Mouse (Mus musculus): ENCODE measurements around the gene Alyref2.
"Not testable (repeated sequence)": the region's sequence is repeated elsewhere in the genome, so short reads cannot be mapped to it uniquely, and the experiment has no call there.

Gene Alyref2

GRCm38 (mm10) chr1:171503250-171503591 is at the start of gene Alyref2:
Alyref2 (plus strand) TSS chr1:171503478.
- peak; percentile 95 for DNase-seq

GRCm38 (mm10) chr1:171454926-171455325 is 48.4 kb upstream of the Alyref2 start:
- no peak for DNase-seq

GRCm38 (mm10) chr1:171457568-171457967 is 45.7 kb upstream of the Alyref2 start:
- no peak for DNase-seq

DNA sequence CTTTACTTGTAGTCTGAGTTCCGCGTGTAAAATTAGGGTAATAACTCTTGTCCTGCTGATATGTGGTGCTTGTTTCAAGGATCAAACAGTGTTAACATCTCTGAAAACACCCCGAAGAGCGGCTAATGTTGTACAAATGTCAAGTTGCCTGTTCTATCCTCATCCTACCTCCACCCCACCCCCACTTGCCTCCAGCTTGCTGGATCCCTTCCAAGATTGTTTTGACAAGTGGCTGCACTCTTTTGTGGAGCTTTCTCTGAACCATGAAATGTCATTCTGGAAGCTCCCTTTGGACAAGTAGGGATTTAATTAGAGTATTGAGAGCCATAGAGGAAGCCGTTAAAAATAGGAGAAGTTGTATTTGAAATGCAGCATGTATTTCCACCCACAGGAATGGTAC is 43.5 kb upstream of the Alyref2 start:
- no peak for DNase-seq

- no peak for DNase-seq
Measured at GRCm38 (mm10) chr1:171460551-171461503, 42.5 kb upstream of the Alyref2 start.

GRCm38 (mm10) chr1:171463133-171463532 is 40.1 kb upstream of the Alyref2 start:
- DNase-seq = no peak

DNA sequence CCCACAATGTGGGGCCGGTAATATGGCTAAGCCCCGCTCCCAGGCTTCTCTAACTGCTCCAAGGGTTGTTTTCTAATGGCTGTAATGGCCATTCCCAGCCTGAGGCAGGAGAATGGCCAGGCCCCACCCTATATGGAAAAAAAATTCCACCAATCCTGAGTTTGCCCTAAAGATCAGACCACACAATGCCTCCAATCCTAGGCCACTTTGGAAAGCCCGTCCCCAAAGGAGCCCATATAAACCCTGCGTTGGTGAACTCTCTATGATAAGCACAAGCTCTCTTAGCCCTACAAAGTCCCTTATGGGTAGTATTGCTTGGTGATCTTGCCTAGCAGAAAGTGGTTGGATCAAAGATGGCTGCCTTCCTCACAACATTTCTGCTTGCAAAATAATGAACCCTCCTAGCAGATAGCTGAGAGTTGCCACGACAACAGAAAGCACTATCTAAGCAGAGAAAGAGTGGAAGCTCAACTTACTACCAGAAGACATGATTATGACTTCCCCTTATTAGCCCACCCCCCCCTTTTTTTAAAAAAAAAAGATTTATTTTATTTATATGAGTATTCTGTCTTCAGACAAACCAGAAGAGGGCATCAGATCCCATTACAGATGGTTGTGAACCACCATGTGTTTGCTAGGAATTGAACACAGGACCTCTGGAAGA is 37.4 kb upstream of the Alyref2 start:
- no peak for DNase-seq

- no peak for DNase-seq
Measured at GRCm38 (mm10) chr1:171466565-171466964, 36.7 kb upstream of the Alyref2 start.

GRCm38 (mm10) chr1:171469678-171470077 is 33.6 kb upstream of the Alyref2 start:
- no peak for DNase-seq

- DNase-seq = peak; percentile 83
Measured at GRCm38 (mm10) chr1:171470371-171470871, 32.9 kb upstream of the Alyref2 start.

- no peak for DNase-seq
Measured at GRCm38 (mm10) chr1:171470896-171471295, 32.4 kb upstream of the Alyref2 start.

DNA sequence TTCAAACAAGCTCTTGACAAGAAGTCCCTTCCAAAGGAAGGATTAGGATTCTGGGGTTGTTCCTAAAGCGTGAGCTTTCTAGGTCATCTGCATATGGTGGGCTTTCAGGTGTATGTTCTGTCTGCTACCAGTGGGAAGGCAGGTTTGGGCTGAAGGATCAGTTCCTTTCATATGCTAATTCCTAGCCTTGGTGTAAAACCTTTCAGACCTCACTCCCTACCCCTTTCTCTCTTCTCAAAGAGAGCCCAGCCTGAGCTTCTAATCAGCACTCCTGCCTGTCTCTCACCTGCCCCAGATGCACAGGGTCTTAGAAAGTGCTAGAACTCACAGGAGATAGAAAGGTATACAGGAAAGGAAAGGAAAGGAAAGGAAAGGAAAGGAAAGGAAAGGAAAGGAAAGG is 31.8 kb upstream of the Alyref2 start:
- DNase-seq = no peak

DNA sequence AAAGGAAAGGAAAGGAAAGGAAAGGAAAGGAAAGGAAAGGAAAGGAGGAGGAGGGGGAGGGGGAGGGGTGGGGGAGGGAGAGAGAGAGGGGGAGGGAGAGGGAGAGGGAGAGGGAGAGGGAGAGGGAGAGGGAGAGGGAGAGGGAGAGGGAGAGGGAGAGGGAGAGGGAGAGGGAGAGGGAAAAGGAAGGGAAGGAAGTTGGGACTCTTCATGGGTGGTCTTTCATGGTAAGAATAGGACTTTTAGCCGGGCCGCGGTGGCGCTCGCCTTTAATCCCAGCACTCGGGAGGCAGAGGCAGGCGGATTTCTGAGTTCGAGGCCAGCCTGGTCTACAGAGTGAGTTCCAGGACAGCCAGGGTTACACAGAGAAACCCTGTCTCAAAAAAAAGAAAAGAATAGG is 31.3 kb upstream of the Alyref2 start:
- not testable (repeated sequence) for DNase-seq

- no peak for DNase-seq
Measured at GRCm38 (mm10) chr1:171473506-171473905, 29.8 kb upstream of the Alyref2 start.

GRCm38 (mm10) chr1:171473920-171474640 is 29.2 kb upstream of the Alyref2 start:
- no peak for DNase-seq

- DNase-seq = no peak
Measured at GRCm38 (mm10) chr1:171477123-171477522, 26.2 kb upstream of the Alyref2 start.

- DNase-seq = peak; percentile 54
Measured at GRCm38 (mm10) chr1:171477758-171478545, 25.3 kb upstream of the Alyref2 start.

DNA sequence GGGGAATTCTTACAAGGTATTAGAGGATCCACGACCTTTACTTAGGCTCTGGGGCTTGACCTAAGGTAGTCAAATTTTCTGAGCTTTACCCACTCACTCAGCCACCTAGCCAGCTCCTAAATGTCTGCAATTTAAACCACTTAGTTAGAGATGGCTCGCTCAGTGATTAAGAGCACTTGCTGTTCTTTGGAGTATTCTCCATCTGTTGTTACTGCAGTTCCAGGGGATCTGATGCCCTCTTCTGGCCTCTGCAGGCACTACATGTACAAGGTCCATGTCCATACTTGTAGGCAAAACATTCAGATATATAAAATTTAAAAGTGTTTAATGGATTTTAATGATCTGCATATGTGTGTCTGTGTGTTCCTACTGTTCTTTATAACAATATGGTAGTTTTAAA is 24.3 kb upstream of the Alyref2 start:
- DNase-seq = peak; percentile 80

DNA sequence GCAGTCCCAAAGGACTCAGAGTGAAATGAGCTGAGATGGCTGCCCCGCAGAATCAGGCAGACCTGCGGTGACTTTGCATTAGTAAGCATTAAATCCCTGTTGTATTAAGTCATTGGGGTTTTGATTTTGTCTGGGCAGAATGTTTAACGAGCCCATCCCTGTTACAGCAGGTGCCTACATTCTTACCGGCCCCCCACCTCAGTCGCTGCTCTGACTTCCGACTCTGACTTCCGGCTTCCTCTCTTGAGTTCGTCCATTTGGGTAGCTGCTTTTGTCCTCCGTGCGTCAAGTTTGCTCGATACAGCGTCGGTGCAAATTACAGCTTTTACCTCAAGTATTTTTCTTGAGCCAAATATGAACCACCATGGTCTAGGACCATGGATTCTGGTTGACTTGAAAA is 9.0 kb upstream of the Alyref2 start:
- no peak for DNase-seq

- no peak for DNase-seq
Measured at GRCm38 (mm10) chr1:171495371-171495770, 7.9 kb upstream of the Alyref2 start.

GRCm38 (mm10) chr1:171499856-171500255 is 3.4 kb upstream of the Alyref2 start:
- no peak for DNase-seq

- no peak for DNase-seq
Measured at GRCm38 (mm10) chr1:171501016-171501610, 2.2 kb upstream of the Alyref2 start.

Data from thymus, postnatal 4 days (tissue).